Mouse (Mus musculus): ENCODE data around the gene Arhgap42. TPM values are rescaled to one million over a fixed set of nuclear protein-coding genes. Genes with fewer than 3 reads are reported as not detected.

The Arhgap42 gene
- total RNA-seq, 1 experiment from 2014 or later, result 30.3 TPM

DNA sequence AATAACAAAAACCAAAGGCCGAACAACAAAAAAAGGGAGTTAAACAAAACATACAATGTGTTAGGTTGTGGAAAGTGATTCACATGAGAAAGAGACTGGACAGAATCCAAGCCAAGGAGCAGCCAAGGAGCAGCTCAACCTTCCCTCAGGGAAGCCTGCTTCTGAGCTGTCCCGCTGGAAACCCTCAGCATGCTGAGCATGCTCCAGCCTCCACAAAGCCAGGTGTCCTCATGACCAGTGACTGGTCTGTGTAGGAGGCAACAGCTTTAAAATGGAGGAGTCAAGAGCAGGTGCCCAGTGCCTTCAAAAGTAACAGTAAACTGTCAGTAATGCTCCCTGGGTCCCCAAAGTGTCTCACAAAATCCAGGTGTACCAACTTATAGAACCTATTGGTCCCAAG lies 28.4 kb downstream of the Arhgap42 start:
- DNase-seq, result peak; percentile 18

DNA sequence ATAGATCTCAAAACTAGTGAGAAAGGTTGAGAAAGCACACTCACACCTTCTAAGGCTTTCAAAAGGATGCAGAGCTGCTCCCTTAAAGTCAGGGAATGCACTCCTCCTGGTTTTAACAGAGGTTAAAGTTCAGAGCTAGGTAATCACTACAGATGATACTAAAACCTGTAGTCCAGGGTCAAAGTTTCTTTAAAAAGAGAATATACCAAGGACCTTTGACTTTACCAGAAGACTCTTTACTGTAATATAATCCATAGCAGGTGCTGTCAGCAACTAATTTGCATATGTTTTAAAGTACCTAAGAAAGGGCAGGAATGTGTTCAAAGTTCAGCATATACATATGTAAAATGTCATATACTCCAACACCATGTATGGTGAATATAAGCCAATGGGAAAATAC lies 30.7 kb downstream of the Arhgap42 start:
- no peak for DNase-seq

DNA sequence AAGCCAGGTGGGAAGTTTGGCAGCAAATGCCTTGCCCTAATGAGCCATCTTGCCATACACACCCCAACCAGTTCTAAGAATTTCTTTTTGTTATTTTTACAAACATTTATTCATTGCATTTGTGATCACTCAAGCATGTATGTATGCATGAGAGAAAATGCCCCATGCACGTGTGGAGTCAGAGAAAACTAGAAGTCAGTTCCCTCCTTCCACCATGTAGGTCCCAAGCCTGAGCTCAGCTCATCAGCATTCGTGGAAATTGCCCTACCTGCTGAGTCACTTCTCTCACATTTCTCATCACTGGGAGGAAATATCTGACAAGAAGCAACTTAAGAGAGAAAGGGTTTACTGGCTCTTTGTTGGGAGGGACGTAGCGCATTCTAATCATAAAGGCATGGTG lies 31.6 kb downstream of the Arhgap42 start:
- no peak for DNase-seq

DNA sequence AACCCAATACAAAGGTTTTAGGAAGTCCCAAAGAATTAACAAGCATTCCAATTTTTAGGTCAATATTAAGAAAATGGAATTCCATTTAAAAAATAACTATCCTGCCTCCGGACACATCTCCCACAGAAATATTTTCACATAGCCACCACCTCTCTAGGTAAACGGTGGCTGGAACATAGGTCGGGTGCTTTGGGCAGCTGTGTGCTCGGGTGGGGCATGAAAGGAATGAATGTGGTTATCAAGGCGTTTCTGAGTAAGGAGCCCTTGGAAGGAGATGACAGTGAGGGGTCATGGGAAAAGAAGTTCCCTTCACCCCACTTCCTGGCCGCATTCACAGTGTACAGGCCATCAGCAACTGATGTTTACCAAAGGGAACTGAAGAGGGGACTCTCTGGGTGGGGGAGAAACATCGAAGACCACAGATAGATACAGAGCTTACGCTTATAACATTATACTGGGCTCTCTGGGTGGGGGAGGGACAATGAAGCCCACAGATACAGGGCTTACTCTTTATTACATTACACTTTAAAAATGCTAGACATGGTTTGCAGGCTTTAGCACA lies 38.0 kb downstream of the Arhgap42 start:
- no peak for DNase-seq

DNA sequence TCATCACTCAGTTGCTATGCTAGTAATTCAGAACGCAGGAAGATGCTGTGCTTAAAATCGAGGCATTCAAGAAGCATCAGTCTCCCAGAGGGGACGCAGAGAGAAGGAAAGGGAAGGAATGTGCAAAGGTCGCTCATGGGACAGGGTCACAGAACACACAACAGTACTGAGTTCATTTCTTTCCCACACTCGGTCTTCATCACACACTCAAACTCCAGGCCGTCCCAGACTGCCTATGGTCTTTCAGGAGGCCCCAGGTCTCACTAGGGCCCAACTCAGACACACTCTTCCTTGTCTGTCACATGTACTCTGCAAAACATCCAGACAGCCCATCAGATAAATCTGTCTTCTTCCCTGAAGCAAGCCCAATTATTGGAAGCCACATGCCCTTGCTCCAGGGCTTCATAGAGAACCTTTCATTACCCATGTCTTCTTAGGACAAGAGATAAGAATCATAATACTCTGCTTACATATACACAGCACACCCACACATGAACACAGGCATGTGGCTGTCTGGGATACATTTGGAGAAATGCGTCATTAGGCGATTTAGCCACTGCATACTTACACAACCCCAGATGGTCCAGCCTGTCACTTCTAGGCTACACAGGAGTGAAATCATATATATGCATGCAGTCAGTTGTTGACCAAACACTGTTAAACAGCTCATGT lies 39.6 kb downstream of the Arhgap42 start:
- DNase-seq, result no peak

DNA sequence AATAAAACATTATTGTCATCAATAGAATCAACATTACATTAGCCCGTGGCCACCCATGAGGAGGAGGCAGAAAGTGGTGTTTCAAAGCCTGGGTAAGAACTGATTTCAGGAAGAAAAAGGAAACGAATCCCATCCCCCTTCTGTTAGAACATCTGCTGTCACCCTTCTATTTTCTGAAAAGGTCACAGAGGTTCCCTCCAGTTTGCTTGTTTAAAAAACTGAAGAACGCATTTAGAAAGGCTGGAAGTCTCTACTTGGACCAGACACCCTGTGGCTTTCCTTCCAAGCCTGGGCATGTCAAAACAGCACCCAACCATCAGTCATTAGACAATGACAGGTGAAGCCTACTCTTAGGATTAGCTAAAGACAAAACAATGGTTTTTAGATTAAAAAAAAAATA lies 40.3 kb downstream of the Arhgap42 start:
- DNase-seq, result no peak

DNA sequence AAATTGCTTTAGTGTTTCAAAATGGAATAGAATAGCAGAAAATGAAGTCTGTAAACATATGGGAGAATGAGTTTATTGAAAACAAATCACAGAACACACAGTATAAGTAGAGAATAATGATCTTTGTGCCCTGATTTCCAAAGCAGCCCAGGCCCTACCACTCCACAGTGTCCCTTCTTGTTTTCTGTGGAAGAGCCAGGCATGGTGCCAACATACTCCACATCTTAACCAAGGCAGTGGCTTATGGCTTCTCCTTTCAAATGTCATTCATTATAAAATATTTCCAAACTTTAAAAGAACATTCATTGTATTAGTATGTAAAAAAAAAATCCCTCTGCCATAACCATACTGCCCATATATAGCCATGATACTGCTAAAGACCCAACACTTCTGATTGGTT lies 42.9 kb downstream of the Arhgap42 start:
- no peak for DNase-seq

DNA sequence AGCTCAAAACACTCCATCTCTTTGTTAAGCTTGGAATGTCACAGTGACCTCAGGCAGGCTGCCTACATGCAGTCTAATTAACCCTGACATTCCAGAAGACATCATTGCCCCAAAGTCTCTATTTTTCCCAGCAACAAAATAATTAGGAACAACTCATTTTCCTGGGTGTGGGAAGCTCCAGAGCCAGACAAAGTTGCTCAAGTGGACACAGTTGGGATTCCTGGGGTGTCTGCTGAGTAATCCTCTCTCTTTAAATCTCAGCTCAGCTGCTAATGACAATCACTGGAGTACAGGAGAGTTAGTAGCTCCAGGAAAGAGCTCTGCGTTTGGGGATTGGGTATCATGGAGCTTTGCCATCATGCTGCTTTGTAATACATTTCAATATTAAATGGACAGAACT lies 44.4 kb downstream of the Arhgap42 start:
- DNase-seq, result no peak

DNA sequence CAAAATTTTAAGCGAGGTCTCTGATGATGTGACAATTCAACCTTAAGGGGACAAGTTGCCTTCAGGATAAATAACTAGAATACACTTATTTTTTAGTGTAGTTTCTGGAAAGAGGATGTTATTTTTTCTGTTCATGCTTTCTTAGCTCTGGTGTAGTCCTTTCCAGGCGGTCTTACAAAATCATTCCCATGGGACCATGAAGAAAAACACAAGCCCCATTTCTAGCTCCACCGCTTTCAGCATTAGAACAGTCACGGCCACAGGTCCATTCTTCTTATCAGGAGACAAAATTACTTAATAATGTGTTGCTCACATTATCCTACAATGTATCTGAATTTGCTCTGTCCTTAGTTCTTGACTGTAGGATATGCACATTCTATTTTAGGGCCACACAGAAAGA lies 46.2 kb downstream of the Arhgap42 start:
- DNase-seq, result no peak

DNA sequence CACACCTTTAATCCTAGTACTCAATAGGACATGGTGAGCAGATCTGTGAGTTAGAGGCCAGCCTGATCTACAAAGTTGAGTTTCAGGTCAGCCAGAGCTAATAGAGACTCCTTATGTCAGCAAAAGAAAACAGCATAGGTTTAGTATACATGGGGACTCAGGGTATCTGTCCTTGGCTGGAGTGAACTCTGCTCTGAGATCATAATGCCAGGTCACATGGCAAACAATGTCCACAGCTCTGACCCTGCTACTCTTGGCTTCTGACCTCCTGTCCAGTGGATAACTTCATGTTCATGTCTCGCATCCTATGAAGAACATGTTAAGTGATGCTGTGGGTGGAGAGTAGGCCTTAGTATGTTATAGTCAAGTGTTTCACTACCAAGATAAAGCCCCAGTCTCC lies 48.1 kb downstream of the Arhgap42 start:
- no peak for DNase-seq

DNA sequence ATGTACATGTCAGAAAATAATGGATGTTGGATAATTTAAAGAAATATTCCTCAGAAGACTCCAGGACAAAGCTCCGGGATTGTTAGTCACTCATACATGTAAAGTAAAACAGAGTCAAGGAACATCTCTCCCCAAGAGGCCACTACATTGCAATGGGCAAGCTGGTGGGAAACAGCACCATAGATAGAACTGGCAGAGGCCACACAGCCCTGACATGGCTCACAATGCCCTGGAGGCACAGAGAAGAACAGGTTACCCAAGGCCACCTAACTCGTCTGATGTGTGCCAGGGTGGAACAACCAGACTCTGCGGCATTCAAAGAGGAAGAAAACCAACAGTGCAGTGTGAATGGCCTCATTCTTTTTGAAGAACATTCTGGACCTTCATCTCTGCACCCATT lies 50.7 kb downstream of the Arhgap42 start:
- no peak for DNase-seq

DNA sequence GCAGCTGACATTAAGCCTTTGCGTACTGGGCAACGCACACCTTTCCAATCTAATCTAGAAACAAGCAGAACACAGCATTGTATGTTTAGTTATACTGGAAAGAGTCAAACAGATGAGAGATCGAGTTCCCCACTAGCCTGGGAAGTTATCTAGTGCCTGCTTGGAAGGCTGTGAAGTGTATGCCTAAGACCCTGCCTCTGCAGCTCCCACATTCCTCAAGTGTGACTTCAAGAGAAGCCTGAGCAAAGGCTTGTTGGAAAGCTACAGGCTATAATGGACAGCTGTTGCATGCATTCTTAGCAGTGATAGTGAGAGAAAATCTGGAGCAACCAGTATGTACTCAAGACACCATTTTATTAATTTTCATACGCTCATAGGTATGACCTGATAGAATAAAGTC lies 61.2 kb downstream of the Arhgap42 start:
- no peak for DNase-seq

DNA sequence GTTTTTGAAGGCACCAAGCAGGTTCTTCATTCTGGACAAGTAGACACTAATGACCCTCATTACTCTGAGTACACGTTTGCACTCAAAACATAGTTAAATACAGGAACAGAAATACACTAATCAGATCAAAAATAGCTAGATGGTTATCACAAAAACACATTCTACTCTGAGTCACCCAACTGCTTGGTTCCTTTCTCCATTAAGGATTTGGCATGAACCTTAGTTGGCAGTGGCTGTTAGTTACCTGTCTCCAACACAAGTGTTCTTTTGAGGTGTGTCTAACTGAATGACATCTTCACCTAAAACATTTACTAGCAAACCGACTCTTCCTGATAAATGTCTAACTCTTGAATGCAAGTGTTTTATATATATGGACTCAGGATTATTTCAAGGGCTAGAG lies 64.0 kb downstream of the Arhgap42 start:
- no peak for DNase-seq

DNA sequence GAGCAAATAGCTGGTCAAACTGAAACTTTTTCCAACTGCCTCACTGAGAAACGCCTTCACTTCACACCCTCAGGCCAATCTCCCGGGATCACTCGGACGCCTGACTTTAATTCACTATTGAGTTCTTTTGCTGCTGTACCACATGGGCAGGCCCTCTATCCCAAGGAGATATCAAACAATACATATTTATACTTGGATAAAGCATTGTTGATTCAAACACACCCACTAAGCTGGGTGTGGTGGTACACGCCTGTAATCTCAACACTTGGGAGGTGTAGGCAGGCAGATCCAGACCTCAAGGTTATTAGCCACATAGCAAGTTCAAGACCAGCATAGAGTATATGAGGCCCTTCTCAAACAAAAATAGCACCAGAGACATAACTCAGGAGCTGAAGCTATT lies 64.7 kb downstream of the Arhgap42 start:
- DNase-seq, result no peak

DNA sequence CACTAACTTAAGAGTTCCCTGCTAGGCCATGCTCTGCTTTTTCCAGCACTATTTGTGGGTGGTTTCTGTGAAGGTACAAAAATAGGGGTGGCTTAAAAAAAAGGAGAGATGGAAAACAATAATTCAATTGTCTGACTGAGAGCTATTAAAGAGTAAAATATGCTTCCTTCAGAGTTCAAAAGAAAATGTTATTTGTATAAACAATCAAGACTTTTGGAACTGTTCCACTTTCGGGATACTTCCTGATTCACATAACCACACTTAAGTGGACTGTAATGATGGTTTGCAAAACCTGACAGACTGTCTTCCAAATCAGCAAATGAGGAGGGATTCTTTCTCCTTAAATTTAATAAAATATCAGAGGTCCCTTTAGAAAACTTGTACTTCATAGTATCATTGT lies 65.8 kb downstream of the Arhgap42 start:
- no peak for DNase-seq

DNA sequence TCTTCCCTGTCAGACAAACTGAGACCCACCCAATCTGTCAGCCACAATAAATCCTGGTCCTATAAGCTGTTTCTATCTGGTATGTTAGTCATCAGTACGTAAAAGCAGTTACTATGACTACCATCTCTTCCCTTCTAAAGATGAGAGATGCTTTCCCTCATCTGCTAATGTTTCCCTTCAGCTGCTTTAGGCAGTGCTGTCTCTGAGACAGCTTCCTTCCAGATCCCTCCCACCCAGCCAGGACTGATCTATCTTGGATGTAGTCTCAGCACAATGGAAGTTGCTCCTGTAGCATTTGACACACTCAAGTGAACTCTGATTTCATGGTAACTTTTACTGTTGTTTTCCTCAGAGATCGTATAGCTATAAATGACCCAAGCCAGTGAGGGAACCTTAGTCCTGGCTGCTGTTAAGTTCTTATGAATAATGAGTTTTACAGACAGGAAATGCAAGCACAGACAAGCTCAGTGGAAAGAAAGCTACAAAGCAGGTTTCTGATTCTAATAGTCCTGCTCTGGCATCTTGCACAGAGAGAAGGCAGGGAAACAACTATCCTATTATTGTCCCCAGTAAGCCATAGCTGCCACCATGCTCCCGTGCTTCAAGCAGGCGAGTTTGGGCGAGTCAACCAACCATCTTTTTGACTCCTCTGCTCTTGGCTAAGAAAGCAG lies 67.6 kb downstream of the Arhgap42 start:
- DNase-seq, result no peak

DNA sequence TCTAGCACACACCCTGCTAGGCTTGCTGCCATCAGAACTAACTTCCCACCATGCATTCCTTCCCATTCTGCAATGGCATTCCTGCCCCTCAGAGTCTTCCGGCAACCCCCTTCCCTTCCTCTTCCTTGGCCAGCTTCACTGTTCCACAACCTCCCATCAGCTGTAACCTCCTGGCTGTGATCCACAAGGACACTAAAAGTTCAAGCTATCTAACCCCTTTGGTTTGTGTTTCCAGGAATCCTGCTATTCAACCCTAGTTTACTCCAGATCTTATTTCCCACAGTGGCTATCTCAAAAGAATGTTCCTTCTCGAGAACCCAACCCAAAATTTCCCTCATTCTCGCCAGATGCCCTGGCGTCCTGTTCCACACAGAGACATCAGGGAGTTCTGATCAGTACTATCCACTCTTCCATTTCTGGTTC lies 73.2 kb downstream of the Arhgap42 start:
- peak; percentile 30 for DNase-seq

DNA sequence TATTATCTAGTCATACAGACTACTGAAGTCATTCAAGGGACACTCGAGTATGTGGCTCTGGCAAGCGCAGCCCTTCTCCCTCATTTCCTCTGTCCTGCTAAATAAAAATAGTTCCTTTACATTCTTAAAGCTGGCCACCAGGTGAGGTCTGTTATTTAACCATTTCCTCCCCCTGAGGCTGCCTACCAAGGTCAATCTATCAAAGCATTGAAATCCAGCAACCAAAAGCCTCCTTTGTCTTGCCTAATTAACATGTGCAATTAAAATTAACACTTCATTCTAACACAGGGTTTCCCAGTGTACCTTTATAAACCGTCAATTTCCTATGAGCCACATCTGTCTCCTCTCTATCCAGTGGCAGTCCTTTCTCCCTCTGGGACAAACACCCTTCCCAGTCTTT lies 78.2 kb downstream of the Arhgap42 start:
- DNase-seq, result no peak

DNA sequence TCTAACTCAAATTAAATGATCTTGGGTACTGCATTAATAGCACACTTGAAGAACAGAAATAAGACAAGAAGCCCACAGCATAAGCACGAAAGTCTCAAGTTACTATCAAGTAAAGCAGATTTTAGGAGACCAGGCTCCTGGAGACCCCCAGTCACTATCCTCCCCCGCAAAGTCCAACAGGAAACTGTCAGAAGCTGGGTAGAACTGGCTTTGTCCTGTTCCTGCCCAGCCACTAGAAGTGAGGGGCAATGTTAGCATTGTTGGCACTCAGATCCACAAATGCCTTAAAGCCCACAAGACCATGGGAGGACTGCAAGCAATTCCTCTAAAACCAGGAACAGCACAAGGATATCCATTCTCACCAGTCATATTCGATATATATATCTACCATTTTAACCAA lies 80.7 kb downstream of the Arhgap42 start:
- DNase-seq, result no peak

DNA sequence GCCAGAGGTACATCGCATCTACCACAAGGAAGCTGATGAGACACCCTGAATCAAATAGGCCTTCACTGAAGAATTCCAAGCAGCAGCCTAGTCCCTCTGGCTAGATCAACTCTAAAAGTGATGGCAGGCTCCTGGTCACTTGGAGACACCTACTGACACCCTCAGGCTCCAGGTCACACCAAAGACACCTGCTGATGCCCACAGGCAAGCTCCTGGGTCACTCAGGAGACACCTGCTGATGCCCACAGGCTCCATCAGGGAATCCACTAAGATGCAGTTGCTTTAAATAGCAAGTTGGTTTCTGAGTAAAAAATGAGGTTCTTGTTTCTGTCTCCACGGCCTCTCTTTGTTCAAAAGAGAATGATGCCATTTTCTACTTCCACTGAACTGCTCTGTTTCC lies 81.5 kb downstream of the Arhgap42 start:
- no peak for DNase-seq

DNA sequence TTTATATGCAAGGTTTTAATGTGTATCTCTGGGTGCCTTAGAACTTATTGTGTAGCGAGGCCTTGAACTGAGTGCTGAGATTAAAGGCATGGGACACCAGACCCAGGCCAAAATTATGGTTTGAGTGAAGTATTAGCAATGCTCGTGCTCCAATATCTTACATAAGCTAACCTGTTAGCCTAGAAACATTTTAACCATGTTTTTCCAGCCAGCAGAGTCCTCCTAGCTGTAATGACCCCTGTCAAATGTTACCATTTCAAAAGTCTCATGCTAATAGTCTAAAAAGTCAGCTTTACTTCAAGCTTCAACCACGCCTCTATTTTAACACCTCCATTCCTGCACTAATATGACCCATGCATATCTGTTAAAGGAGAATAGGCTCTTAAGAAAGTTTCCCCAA lies 84.3 kb downstream of the Arhgap42 start:
- DNase-seq, result no peak

DNA sequence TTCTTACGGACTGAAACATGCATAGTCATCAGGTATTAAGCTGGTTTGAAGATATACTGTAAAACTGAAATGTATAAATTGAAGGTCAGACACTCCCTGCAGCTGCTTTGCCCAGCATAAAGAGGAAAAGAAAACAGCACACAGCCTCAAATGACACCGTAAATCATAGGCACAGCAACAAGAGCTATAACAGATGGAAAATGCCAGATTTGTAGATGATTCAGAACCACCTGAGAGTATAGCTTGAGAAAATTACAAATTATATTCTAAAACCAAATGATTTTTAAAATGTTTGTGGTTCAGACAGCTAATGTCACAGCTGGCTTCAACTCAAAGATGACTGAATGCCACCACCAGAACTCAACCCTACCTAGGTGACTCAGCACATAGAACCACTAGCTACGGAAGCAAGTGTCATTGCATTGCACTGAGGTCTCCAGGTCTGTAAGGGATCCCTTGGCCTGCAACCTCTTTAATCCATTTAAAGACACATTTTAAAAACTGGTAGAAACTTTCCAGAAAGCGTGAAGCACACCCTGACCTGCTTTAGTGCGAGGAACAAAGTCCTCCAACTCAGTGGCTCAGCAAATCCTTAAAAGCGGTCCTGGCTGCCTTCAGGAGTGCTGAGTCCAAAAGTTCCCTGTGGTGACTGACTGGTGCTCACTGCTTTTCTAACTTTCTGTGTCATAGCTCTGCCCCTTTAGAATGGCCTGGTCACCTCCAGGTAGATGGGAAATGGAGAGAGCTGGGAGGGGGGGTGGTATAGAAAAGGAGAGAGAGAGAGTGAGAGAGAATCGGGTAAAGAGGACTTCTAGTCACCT lies 94.4 kb downstream of the Arhgap42 start:
- no peak for DNase-seq

DNA sequence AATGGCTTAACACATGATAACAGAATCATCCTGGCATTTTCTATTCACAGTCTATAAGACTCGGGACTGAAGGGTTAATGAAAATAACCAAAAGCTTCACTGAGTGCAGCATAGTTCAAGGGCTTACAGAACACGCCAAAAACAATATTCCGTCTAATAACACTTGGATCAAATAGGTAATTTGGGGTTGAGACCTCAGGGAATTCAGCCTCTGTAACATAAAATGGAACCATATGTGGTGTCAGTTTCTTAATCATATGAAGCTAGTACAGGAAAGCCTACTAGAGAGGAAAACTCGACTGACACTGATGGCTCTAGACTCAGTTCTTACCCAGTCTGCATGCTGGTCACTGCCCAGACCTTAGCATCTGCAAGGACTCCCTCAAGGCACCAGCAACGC lies 95.8 kb downstream of the Arhgap42 start:
- no peak for DNase-seq

All from adrenal gland, postnatal 14 days (tissue).